Mouse (Mus musculus) forebrain, embryonic 10.5 days (tissue): ENCODE measurements around the gene Cad. TPM values are rescaled to one million over a fixed set of nuclear protein-coding genes. Genes with fewer than 3 reads are reported as not detected.
A peak's percentile ranks its signal among the peaks of the same experiment; 100 is the strongest.
"Not testable (repeated sequence)": the region's sequence is repeated elsewhere in the genome, so short reads cannot be mapped to it uniquely, and the experiment has no call there.

ENCODE experiments used
- DNase-seq: peaks from one replicate; pipeline ENCODE4 v3.0.0-alpha.2; 2017; ENCODE audit warnings: low spot score; ENCODE audit errors: extremely low spot score
- H3K27ac ChIP-seq: fragments of 300-500 bp; sonication (generic); 2 replicates; pipeline ENCODE4 v1.5.1; 2016; ENCODE audit warnings: mild to moderate bottlenecking
- H3K27me3 ChIP-seq: fragments of 300-500 bp; sonication (generic); 2 replicates; pipeline ENCODE4 v1.6.1; 2016; ENCODE audit warnings: mild to moderate bottlenecking; ENCODE audit not compliant: poor library complexity, severe bottlenecking
- H3K36me3 ChIP-seq: fragments of 300-500 bp; sonication (generic); replicated peaks from 2 replicates; pipeline ENCODE4 v1.6.1; 2016; ENCODE audit warnings: mild to moderate bottlenecking, moderate library complexity
- H3K4me1 ChIP-seq: fragments of 300-500 bp; sonication (generic); 2 replicates; pipeline ENCODE4 v1.6.1; 2016
- H3K4me3 ChIP-seq: fragments of 300-500 bp; sonication (generic); 2 replicates; pipeline ENCODE4 v1.5.1; 2016; ENCODE audit warnings: mild to moderate bottlenecking, moderate library complexity
- H3K9me3 ChIP-seq: fragments of 300-500 bp; sonication (generic); 2 replicates; pipeline ENCODE4 v1.6.1; 2016; ENCODE audit warnings: mild to moderate bottlenecking, moderate library complexity
- WGBS: fragments of 180-500 bp; shearing (Covaris S2); methylation state at CpG from one replicate; pipeline ENCODE4 v1.1.7; 2016; 5-methylcytosine and 5-hydroxymethylcytosine counted together
- polyA plus RNA-seq: library from polyadenylated mRNA; unstranded; fragments of >200 nt; fragmentation: Nextera tagmentation; extraction: Ambion mirVana; gene quantifications from 2 replicates; pipeline ENCODE4 v1.2.1, GENCODE M21; 2016

The Cad gene
- 76.4 and 79.3 TPM in 2 replicates for polyA plus RNA-seq

- no peaks in the 10 kb centered on the region for H3K27me3 ChIP-seq
- under 1% methylated on average over 64 of the region's 64 CpGs for WGBS
- no peaks in the 10 kb centered on the region for H3K9me3 ChIP-seq
- DNase-seq, result peak; percentile 95
- H3K4me3 ChIP-seq, result peak within 1 kb of the TSS; percentile 73
- H3K27ac ChIP-seq, result peak within 1 kb of the TSS; percentile 93
- peaks cover 42% of the 10 kb centered on the region for H3K4me1 ChIP-seq
- H3K36me3 ChIP-seq, result peaks cover 41% of the 10 kb centered on the region
Observed at GRCm38 (mm10) chr5:31054261-31055215, at the start of gene Cad. Gene Cad, plus strand, starts transcription at chr5:31054780.

GRCm38 (mm10) chr5:31012737-31013136 is 41.8 kb upstream of the Cad start:
- Histone ChIP-seq H3K4me3 (no peak overlapping the region), H3K27me3 (no peaks in the 10 kb centered on the region), H3K36me3 (no peaks in the 10 kb centered on the region), H3K9me3 (no peaks in the 10 kb centered on the region), H3K27ac (no peak overlapping the region), H3K4me1 (no peaks in the 10 kb centered on the region)
- DNase-seq, result no peak
- 75% methylated on average over 3 of the region's 3 CpGs for WGBS

- WGBS, result 84% methylated on average over 2 of the region's 2 CpGs
- H3K4me1 ChIP-seq, result no peaks in the 10 kb centered on the region
Observed at GRCm38 (mm10) chr5:31015913-31016312, 38.7 kb upstream of the Cad start.

GRCm38 (mm10) chr5:31021790-31022189 is 32.8 kb upstream of the Cad start:
- H3K36me3 ChIP-seq, H3K9me3 ChIP-seq, DNase-seq, H3K27ac ChIP-seq, H3K27me3 ChIP-seq, H3K4me3 ChIP-seq: not testable (repeated sequence)
- WGBS, result 76% methylated on average over 5 of the region's 5 CpGs
- H3K4me1 ChIP-seq, result peaks cover 20% of the 10 kb centered on the region

More at GRCm38 (mm10) chr5:31015913-31016312, 38.7 kb upstream of the Cad start:
- no peak for DNase-seq
- no peaks in the 10 kb centered on the region for H3K36me3 ChIP-seq
- no peak overlapping the region for H3K27ac ChIP-seq
- no peaks in the 10 kb centered on the region for H3K27me3 ChIP-seq
- H3K4me3 ChIP-seq, result no peak overlapping the region
- no peaks in the 10 kb centered on the region for H3K9me3 ChIP-seq

GRCm38 (mm10) chr5:31022690-31023089 is 31.9 kb upstream of the Cad start:
- H3K36me3 ChIP-seq, result no peaks in the 10 kb centered on the region
- no peaks in the 10 kb centered on the region for H3K9me3 ChIP-seq
- H3K27me3 ChIP-seq, result no peaks in the 10 kb centered on the region
- H3K4me3 ChIP-seq, result no peak overlapping the region
- DNase-seq, result no peak
- no peak overlapping the region for H3K27ac ChIP-seq
- H3K4me1 ChIP-seq, result peaks cover 20% of the 10 kb centered on the region
- WGBS, result 14% methylated on average over 1 of the region's 1 CpGs

- Histone ChIP-seq H3K4me3 (no peak overlapping the region), H3K27me3 (no peaks in the 10 kb centered on the region), H3K9me3 (no peaks in the 10 kb centered on the region), H3K36me3 (no peaks in the 10 kb centered on the region), H3K4me1 (peaks cover 20% of the 10 kb centered on the region), H3K27ac (peak overlapping the region; percentile 66; the same call in 1 of the 2 replicates)
- no peak for DNase-seq
- 2% methylated on average over 4 of the region's 4 CpGs for WGBS
Observed at GRCm38 (mm10) chr5:31023254-31023653, 31.3 kb upstream of the Cad start.

- H3K36me3 ChIP-seq, result no peaks in the 10 kb centered on the region
- H3K27me3 ChIP-seq, result no peaks in the 10 kb centered on the region
- peaks cover 20% of the 10 kb centered on the region for H3K4me1 ChIP-seq
- no peak overlapping the region for H3K27ac ChIP-seq
- no peak overlapping the region for H3K4me3 ChIP-seq
- H3K9me3 ChIP-seq, result no peaks in the 10 kb centered on the region
- no peak for DNase-seq
Observed at GRCm38 (mm10) chr5:31024641-31025040, 29.9 kb upstream of the Cad start.

- Histone ChIP-seq H3K4me1 (no peaks in the 10 kb centered on the region), H3K27me3 (no peaks in the 10 kb centered on the region), H3K9me3 (no peaks in the 10 kb centered on the region), H3K4me3 (no peak overlapping the region), H3K27ac (no peak overlapping the region), H3K36me3 (no peaks in the 10 kb centered on the region; the same call in 1 of the 2 replicates)
- DNase-seq, result no peak
- 91% methylated on average over 4 of the region's 4 CpGs for WGBS
Observed at GRCm38 (mm10) chr5:31030926-31031325, 23.7 kb upstream of the Cad start.

- no peak overlapping the region for H3K4me3 ChIP-seq
- no peaks in the 10 kb centered on the region for H3K9me3 ChIP-seq
- WGBS, result 89% methylated on average over 8 of the region's 8 CpGs
- H3K27ac ChIP-seq, result no peak overlapping the region
- H3K4me1 ChIP-seq, result no peaks in the 10 kb centered on the region
- H3K27me3 ChIP-seq, result no peaks in the 10 kb centered on the region
- DNase-seq, result no peak
- H3K36me3 ChIP-seq, result peaks cover 1% of the 10 kb centered on the region
Observed at GRCm38 (mm10) chr5:31031508-31031907, 23.1 kb upstream of the Cad start.

- Histone ChIP-seq H3K27ac (no peak overlapping the region), H3K4me1 (no peaks in the 10 kb centered on the region), H3K36me3 (peaks cover 27% of the 10 kb centered on the region), H3K4me3 (no peak overlapping the region), H3K9me3 (no peaks in the 10 kb centered on the region), H3K27me3 (no peaks in the 10 kb centered on the region)
- WGBS, result 88% methylated on average over 6 of the region's 6 CpGs
- no peak for DNase-seq
Observed at GRCm38 (mm10) chr5:31034669-31035068, 19.9 kb upstream of the Cad start.

- not testable (repeated sequence) for H3K9me3 ChIP-seq, DNase-seq, H3K27ac ChIP-seq, H3K4me1 ChIP-seq, H3K27me3 ChIP-seq, H3K4me3 ChIP-seq
- 89% methylated on average over 11 of the region's 11 CpGs for WGBS
- peaks cover 43% of the 10 kb centered on the region for H3K36me3 ChIP-seq
Observed at GRCm38 (mm10) chr5:31036556-31036955, 18.0 kb upstream of the Cad start.

GRCm38 (mm10) chr5:31038171-31038845 is 16.3 kb upstream of the Cad start:
- DNase-seq, result no peak
- Histone ChIP-seq H3K27me3 (no peaks in the 10 kb centered on the region), H3K27ac (no peak overlapping the region), H3K36me3 (peaks cover 58% of the 10 kb centered on the region), H3K4me3 (no peak overlapping the region), H3K9me3 (no peaks in the 10 kb centered on the region), H3K4me1 (no peaks in the 10 kb centered on the region)
- WGBS, result 90% methylated on average over 7 of the region's 7 CpGs

GRCm38 (mm10) chr5:31046416-31046815 is 8.2 kb upstream of the Cad start:
- no peak for DNase-seq
- H3K27ac ChIP-seq, result no peak overlapping the region
- no peak overlapping the region for H3K4me3 ChIP-seq
- H3K9me3 ChIP-seq, result no peaks in the 10 kb centered on the region
- peaks cover 21% of the 10 kb centered on the region for H3K36me3 ChIP-seq
- WGBS, result 92% methylated on average over 6 of the region's 6 CpGs
- H3K27me3 ChIP-seq, result no peaks in the 10 kb centered on the region
- peaks cover 24% of the 10 kb centered on the region for H3K4me1 ChIP-seq
